Mouse (Mus musculus) ES-E14 (cell line): ENCODE data around the gene Tgfbi. TPM values are rescaled to one million over a fixed set of nuclear protein-coding genes. Genes with fewer than 3 reads are reported as not detected.
A peak's percentile ranks its signal among the peaks of the same experiment; 100 is the strongest.

ENCODE experiments used
- DNase-seq: peaks from one replicate; pipeline ENCODE4 v3.0.0-alpha.2; 2013; ENCODE audit warnings: low read depth, low spot score
- H3K27ac ChIP-seq: 2 replicates; pipeline ENCODE4 v1.5.1; 2012; ENCODE audit warnings: low read depth, mild to moderate bottlenecking, low read length, moderate library complexity, mixed read lengths; ENCODE audit not compliant: poor library complexity, insufficient read depth, severe bottlenecking
- H3K36me3 ChIP-seq: 2 replicates; pipeline ENCODE4 v1.6.1; 2012; ENCODE audit warnings: mild to moderate bottlenecking, low read length, moderate library complexity, mixed read lengths; ENCODE audit not compliant: control insufficient read depth, poor library complexity, insufficient read depth, severe bottlenecking
- H3K4me1 ChIP-seq, 2 experiments: fragments of 150-350 bp in 1 of 2; sonication (generic) in 1 of 2; 2 replicates each; pipeline ENCODE4 v1.6.1; 2012; ENCODE audit warnings: low read length in 2 of 2, mild to moderate bottlenecking in 1 of 2, mixed read lengths in 1 of 2; ENCODE audit not compliant: control insufficient read depth in 2 of 2, insufficient read depth in 2 of 2, poor library complexity in 1 of 2
- H3K4me3 ChIP-seq, 2 experiments: fragments of 150-350 bp in 1 of 2; sonication (generic) in 1 of 2; 2 replicates each; pipeline ENCODE4 v1.5.1; 2012; ENCODE audit warnings: low read length in 2 of 2, low read depth in 1 of 2, mild to moderate bottlenecking in 1 of 2, mixed read lengths in 1 of 2; ENCODE audit not compliant: insufficient read depth in 1 of 2, poor library complexity in 1 of 2, severe bottlenecking in 1 of 2
- H3K9ac ChIP-seq: 2 replicates; pipeline ENCODE4 v1.6.1; 2012; ENCODE audit warnings: low read depth, mild to moderate bottlenecking, low read length, mixed read lengths; ENCODE audit not compliant: poor library complexity, insufficient read depth, severe bottlenecking
- H3K9me3 ChIP-seq: fragments of 150-350 bp; sonication (generic); 2 replicates; pipeline ENCODE4 v1.6.1; 2012; ENCODE audit warnings: low read depth, mild to moderate bottlenecking, low read length; ENCODE audit not compliant: control insufficient read depth, insufficient read depth
- CHD2 ChIP-seq: IDR thresholded peaks from 2 replicates; pipeline ENCODE4 v1.6.1; 2014; ENCODE audit warnings: mild to moderate bottlenecking, low read depth, low read length, inconsistent platforms
- HCFC1 ChIP-seq: IDR thresholded peaks from 2 replicates; pipeline ENCODE4 v1.6.1; 2012; ENCODE audit warnings: low read length, inconsistent platforms, borderline replicate concordance; ENCODE audit not compliant: insufficient read depth
- MAFK ChIP-seq: IDR thresholded peaks from 2 replicates; pipeline ENCODE4 v1.6.1; 2014; ENCODE audit warnings: mild to moderate bottlenecking, low read depth, low read length, inconsistent platforms; ENCODE audit not compliant: insufficient read depth
- ZC3H11A ChIP-seq: IDR thresholded peaks from 2 replicates; pipeline ENCODE4 v1.6.1; 2012; ENCODE audit warnings: low read depth, mild to moderate bottlenecking, inconsistent platforms, low read length, borderline replicate concordance
- ZNF384 ChIP-seq: IDR thresholded peaks from 2 replicates; pipeline ENCODE4 v1.6.1; 2012; ENCODE audit warnings: low read depth, low read length, inconsistent platforms
- in situ Hi-C, 2 experiments: fragments of 600-800 bp; cut with MboI; formaldehyde crosslinking; loops; one replicate each; pipeline ENCODE4 v1.15.1; 2025; ENCODE audit warnings: low sequenced_read_pairs in 2 of 2, inconsistent platforms in 1 of 2; ENCODE audit not compliant: unreplicated experiment in 2 of 2
- total RNA-seq: library from RNA; depleted of rRNA; stranded (reverse); fragments of 300-350 nt; gene quantifications from 2 replicates; pipeline ENCODE4 v1.2.3, GENCODE M21; 2012; rRNA removed

Tgfbi gene
- total RNA-seq, 1 experiment: 37.4 TPM

DNA sequence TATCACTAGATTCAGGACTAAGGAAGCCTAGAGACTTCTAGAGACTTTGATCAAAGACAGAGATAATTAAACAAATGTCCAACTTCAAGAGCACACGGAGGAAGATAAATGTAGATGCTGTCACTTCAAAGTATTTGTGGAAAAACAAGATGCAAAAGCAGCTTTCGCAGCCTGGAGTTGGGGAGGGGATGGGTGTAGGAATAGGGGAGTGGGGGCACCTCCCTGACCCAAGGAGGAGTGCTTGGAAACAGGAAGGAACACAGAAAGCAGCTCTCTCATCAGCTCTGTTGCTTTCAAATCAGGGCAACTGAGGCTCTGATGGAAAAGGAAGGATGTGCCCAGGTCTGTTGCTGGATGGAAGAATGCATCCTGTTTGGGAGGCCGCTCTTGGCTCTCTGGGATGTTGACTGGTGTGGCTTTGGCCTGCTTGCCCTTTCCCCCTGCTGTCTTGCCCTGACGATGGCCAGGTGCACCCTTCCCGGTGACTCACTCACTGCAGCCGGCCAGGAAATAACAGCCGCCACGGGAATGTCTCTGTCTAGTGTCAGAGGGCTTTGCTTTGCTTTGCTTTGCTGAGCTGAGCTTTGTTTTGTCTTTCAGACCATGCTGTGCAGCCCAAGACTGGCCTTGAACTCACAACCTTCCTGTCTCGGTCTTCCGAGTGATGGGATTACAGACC is 69.6 kb downstream of the Tgfbi start:
- no peak for DNase-seq
- no peak overlapping the region for H3K27ac ChIP-seq
- no peak overlapping the region for H3K4me3 ChIP-seq
- H3K9ac ChIP-seq: no peak overlapping the region
- H3K9me3 ChIP-seq: no peaks in the 10 kb centered on the region
- H3K4me1 ChIP-seq: 0 out of 4 replicates have a peak, but pooled peaks cover 0 to 4% of the 10 kb centered on the region in 2 experiments
- TF ChIP-seq ZC3H11A: no peak
- no peak for TF ChIP-seq HCFC1
- TF ChIP-seq MAFK: no peak
- TF ChIP-seq ZNF384: no peak
- no peak for TF ChIP-seq CHD2
- H3K36me3 ChIP-seq: no peaks in the 10 kb centered on the region
- in situ Hi-C loops: no loop called here

DNA sequence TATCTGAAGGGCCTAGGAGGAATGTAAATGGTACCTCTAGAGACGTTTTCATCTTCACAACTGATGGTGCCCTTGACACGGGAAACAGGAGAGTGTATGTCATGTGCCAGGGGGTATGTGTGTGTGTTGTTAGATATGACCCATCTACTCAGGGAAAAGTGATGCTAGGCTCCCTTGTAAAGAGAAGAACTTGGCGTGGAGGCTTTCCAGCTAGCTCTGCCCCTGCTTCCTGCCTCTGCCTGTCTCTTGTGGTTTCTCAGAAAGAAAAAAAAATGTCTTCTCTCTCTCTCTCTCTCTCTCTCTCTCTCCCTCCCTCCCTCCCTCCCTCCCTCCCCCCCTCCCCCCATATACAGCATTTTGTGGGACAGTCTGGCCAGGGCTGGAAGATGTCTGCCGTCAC is 72.6 kb downstream of the Tgfbi start:
- DNase-seq: no peak
- no peak for TF ChIP-seq ZNF384
- no peak for TF ChIP-seq HCFC1
- no peak for TF ChIP-seq CHD2
- TF ChIP-seq MAFK: no peak
- TF ChIP-seq ZC3H11A: no peak
- H3K9me3 ChIP-seq: no peaks in the 10 kb centered on the region
- H3K9ac ChIP-seq: no peak overlapping the region
- 0 out of 4 replicates have a peak, but pooled peaks cover 0 to 4% of the 10 kb centered on the region in 2 experiments for H3K4me1 ChIP-seq
- H3K27ac ChIP-seq: no peak overlapping the region
- no peaks in the 10 kb centered on the region for H3K36me3 ChIP-seq
- H3K4me3 ChIP-seq: no peak overlapping the region
- in situ Hi-C loops: no loop called here

DNA sequence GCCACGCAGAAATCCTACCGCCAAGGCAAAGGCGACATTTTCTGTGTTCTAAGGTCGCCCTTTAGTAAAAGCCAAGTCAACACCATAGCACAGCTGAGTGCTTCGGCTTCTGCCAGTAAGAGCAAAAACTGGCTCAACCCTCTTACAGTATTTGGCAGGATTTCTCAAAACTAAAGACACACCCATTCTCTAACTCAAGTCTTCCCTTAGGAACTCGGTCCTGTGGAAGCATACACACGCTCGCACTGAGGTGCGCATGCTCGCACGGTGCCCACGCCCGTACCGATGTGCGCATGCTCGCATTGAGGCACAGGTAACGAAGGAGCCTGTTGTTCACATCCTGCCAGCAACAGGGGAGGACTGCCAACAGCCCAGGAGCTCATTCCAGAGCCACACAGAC is 73.0 kb downstream of the Tgfbi start:
- TF ChIP-seq HCFC1 (no peak), CHD2 (no peak), ZNF384 (no peak), ZC3H11A (no peak), MAFK (no peak)
- in situ Hi-C loops: no loop called here

DNA sequence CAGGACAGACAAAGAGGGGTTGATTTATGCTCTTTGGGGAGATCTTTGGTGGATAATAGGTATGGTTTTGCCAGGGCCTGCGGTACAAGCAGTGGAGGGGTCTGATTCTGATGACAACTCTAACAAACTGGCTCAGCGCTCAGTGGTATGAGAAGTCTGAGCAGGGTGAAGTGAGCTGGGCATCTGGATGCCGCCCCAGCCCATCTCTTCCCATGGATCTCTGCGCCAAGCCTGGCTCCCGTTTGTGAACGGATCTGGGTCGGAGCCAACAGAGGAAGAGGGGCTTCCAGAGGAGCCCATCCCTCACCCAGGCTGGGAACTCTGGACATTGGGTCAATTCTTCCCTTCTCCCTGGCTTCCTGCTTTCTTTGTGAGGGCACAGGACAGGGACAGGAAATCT is 74.0 kb downstream of the Tgfbi start:
- H3K9ac ChIP-seq: no peak overlapping the region
- in situ Hi-C loops: no loop called here
- TF ChIP-seq ZNF384 (no peak), CHD2 (no peak), MAFK (no peak), ZC3H11A (no peak), HCFC1 (no peak)
- no peaks in the 10 kb centered on the region for H3K9me3 ChIP-seq
- H3K27ac ChIP-seq: no peak overlapping the region
- H3K4me3 ChIP-seq: no peak overlapping the region
- DNase-seq: no peak
- no peaks in the 10 kb centered on the region for H3K36me3 ChIP-seq
- 0 out of 4 replicates have a peak, but pooled peaks cover 0 to 4% of the 10 kb centered on the region in 2 experiments for H3K4me1 ChIP-seq

More for the DNA sequence above, 73.0 kb downstream of the Tgfbi start:
- 0 out of 4 replicates have a peak, but pooled peaks cover 0 to 4% of the 10 kb centered on the region in 2 experiments for H3K4me1 ChIP-seq
- peak overlapping the region in 1 of 2 experiments; percentile 56; a peak in 1 of 4 replicates for H3K4me3 ChIP-seq
- H3K27ac ChIP-seq: no peak overlapping the region
- no peak overlapping the region for H3K9ac ChIP-seq
- H3K9me3 ChIP-seq: no peaks in the 10 kb centered on the region
- peak; percentile 54 for DNase-seq
- no peaks in the 10 kb centered on the region for H3K36me3 ChIP-seq

Other genes with a start within 250 kb of the Tgfbi start
- gene Gm3045, start 182.9 kb upstream of the Tgfbi start, total RNA-seq: not detected in 2 replicates
- gene Slc25a48, start 171.2 kb upstream of the Tgfbi start, total RNA-seq: 0.32 and 0.49 TPM in 2 replicates
- not detected in 2 replicates for gene Il9, start 127.3 kb upstream of the Tgfbi start, total RNA-seq
- 0.58 and 1.2 TPM in 2 replicates for gene Fbxl21, start 87.1 kb upstream of the Tgfbi start, total RNA-seq
- gene Lect2, start 61.0 kb upstream of the Tgfbi start, total RNA-seq: not detected in 2 replicates
- gene Smad5, start 93.5 kb downstream of the Tgfbi start, total RNA-seq: 13.6 and 14.2 TPM in 2 replicates
- gene Gm45623, start 144.3 kb downstream of the Tgfbi start, total RNA-seq: not detected in 2 replicates